Mouse (Mus musculus) common myeloid progenitor, adult 5-6 weeks (primary cell): Measurements from ENCODE around the gene Spata17. TPM values are rescaled to one million over a fixed set of nuclear protein-coding genes. Genes with fewer than 3 reads are reported as not detected.

Source experiments
- ATAC-seq: replicated peaks from 2 replicates; pipeline ENCODE4 v1.8.0; 2016; ENCODE audit warnings: low read depth, mild to moderate bottlenecking, moderate TSS enrichment, inconsistent platforms; ENCODE audit not compliant: poor library complexity, severe bottlenecking
- total RNA-seq: library from RNA; stranded (forward); fragments of 200-1000, 187-1606 nt; gene quantifications from 2 replicates; pipeline ENCODE4 v1.2.3, GENCODE M21; 2017

The Spata17 gene
- 0.64 TPM in 1 of 2 replicates, not detected in the other for total RNA-seq

GRCm38 (mm10) chr1:187215181-187216116 is at the start of gene Spata17, which contains the start of gene Gpatch2:
Gene Spata17, minus strand, starts transcription at chr1:187215465.
Gene Gpatch2, plus strand, starts transcription at chr1:187215508.
- peak; percentile 86 for ATAC-seq

GRCm38 (mm10) chr1:187258756-187259155 is 43.5 kb upstream of the Spata17 start:
- no peak for ATAC-seq

- no peak for ATAC-seq
Measured at GRCm38 (mm10) chr1:187250741-187251262, 35.5 kb upstream of the Spata17 start.

- ATAC-seq, result no peak
Measured at GRCm38 (mm10) chr1:187244734-187245133, 29.5 kb upstream of the Spata17 start.

GRCm38 (mm10) chr1:187241329-187241728 is 26.1 kb upstream of the Spata17 start:
- peak; percentile 66 for ATAC-seq

GRCm38 (mm10) chr1:187240304-187240703 is 25.0 kb upstream of the Spata17 start:
- no peak for ATAC-seq

- no peak for ATAC-seq
Measured at GRCm38 (mm10) chr1:187238061-187238460, 22.8 kb upstream of the Spata17 start.

- ATAC-seq, result no peak
Measured at GRCm38 (mm10) chr1:187236296-187236695, 21.0 kb upstream of the Spata17 start.

- no peak for ATAC-seq
Measured at GRCm38 (mm10) chr1:187235161-187235560, 19.9 kb upstream of the Spata17 start.

GRCm38 (mm10) chr1:187232996-187233615 is 17.8 kb upstream of the Spata17 start:
- ATAC-seq, result no peak

GRCm38 (mm10) chr1:187232196-187232955 is 17.1 kb upstream of the Spata17 start:
- ATAC-seq, result no peak

- no peak for ATAC-seq
Measured at GRCm38 (mm10) chr1:187230255-187230654, 15.0 kb upstream of the Spata17 start.

- peak; percentile 91 for ATAC-seq
Measured at GRCm38 (mm10) chr1:187228414-187229146, 13.3 kb upstream of the Spata17 start.

GRCm38 (mm10) chr1:187226328-187227025 is 11.2 kb upstream of the Spata17 start:
- peak; percentile 43; the same call in 1 of the 2 replicates for ATAC-seq

GRCm38 (mm10) chr1:187220756-187221155 is 5.5 kb upstream of the Spata17 start:
- ATAC-seq, result no peak

- peak; percentile 84 for ATAC-seq
Measured at GRCm38 (mm10) chr1:187216620-187217410, 1.6 kb upstream of the Spata17 start.

GRCm38 (mm10) chr1:187210736-187211135 is 4.5 kb downstream of the Spata17 start:
- no peak for ATAC-seq

- ATAC-seq, result no peak
Measured at GRCm38 (mm10) chr1:187209496-187209895, 5.8 kb downstream of the Spata17 start.
